Comparison of ENCODE assay signal across 26 mouse cellular contexts in genomic region chr3:90250791-90251190, GRCm38 (mm10). TPM values are rescaled to one million over a fixed set of nuclear protein-coding genes. Genes with fewer than 3 reads are reported as not detected.
DNase-seq lines count a peak whose midpoint lies in the region; ATAC-seq and TF ChIP-seq lines count a peak whose summit lies in the region.
"Had no signal": no experiment of that assay in that cellular context is flagged by ENCODE, and none has a peak within 500 bp of the region (broad histone marks: within the 10 kb centered on the region; RNA-seq: fewer than 3 reads in every experiment).

No protein-coding gene starts in this region.

- no peak for DNase-seq in heart, adult 2 months
- DNase-seq in kidney, postnatal 0 days (ENCODE audit: low spot score): peak; percentile 22
- no peak for DNase-seq in kidney, postnatal 14 days
- DNase-seq in adipocyte (ENCODE audit: low spot score): peak; percentile 82
- peak; percentile 54 for DNase-seq in fibroblast of lung, adult 2 months (ENCODE audit: low read depth)
- no peak for DNase-seq in frontal cortex, postnatal 36 days (ENCODE audit: low spot score in 2 of 2)
- DNase-seq: adrenal gland, adult 8-10 months; B cell, adult 2 months; cerebellum, adult 2 months; forebrain, postnatal 0 days; heart, postnatal 14 days; kidney, adult 18-20 months; layer of hippocampus, postnatal 36 days; lung, adult 18-20 months; lung, postnatal 10 days; right cerebral cortex, postnatal 14 days; thymus, adult 2 months had no signal

- peaks cover 26% of the 10 kb centered on the region for H3K36me3 ChIP-seq in heart, embryonic 13.5 days
- no peaks in the 10 kb centered on the region; the same call in 1 of the 2 replicates for H3K36me3 ChIP-seq in heart, adult 2 months (ENCODE audit: control insufficient read depth, insufficient read depth, low read length)
- peaks cover 9% of the 10 kb centered on the region; the same call in 1 of the 2 replicates for H3K36me3 ChIP-seq in kidney, postnatal 0 days (ENCODE audit: insufficient read depth, low read length)

- H3K27ac ChIP-seq in heart, embryonic 13.5 days (replicated peaks): 0 out of 2 replicates have a peak overlapping the region, but pooled peaks have one; percentile 12
- no peak overlapping the region for H3K27ac ChIP-seq in heart, adult 2 months
- H3K27ac ChIP-seq in kidney, postnatal 0 days: no peak overlapping the region
- H3K27ac ChIP-seq: hindbrain, embryonic 12.5 days; midbrain, embryonic 12.5 days; stomach, postnatal 0 days had no signal

- intact Hi-C loops in heart, adult 2 months (cut with DNase I): no loop called here

- H3K9ac ChIP-seq in heart, embryonic 13.5 days: peak overlapping the region; percentile 4; the same call in 1 of the 2 replicates
- H3K9ac ChIP-seq in heart, adult 2 months (ENCODE audit: low read depth, low read length): no peak overlapping the region
- H3K9ac ChIP-seq in kidney, postnatal 0 days (ENCODE audit: low read depth, low read length): no peak overlapping the region
- H3K9ac ChIP-seq: forebrain, postnatal 0 days; hindbrain, embryonic 12.5 days; midbrain, embryonic 12.5 days had no signal

- peaks cover 38% of the 10 kb centered on the region for H3K4me1 ChIP-seq in heart, embryonic 13.5 days
- H3K4me1 ChIP-seq in heart, adult 2 months (ENCODE audit: control insufficient read depth, insufficient read depth, low read length): peaks cover 8% of the 10 kb centered on the region
- 0 out of 2 replicates have a peak, but pooled peaks cover 10% of the 10 kb centered on the region for H3K4me1 ChIP-seq in kidney, postnatal 0 days (replicated peaks; ENCODE audit: insufficient read depth, low read length)

- no peaks in the 10 kb centered on the region for H3K27me3 ChIP-seq in heart, embryonic 13.5 days (replicated peaks)
- H3K27me3 ChIP-seq in heart, adult 2 months (ENCODE audit: control insufficient read depth, insufficient read depth, low read length): no peaks in the 10 kb centered on the region
- no peaks in the 10 kb centered on the region for H3K27me3 ChIP-seq in kidney, postnatal 0 days (ENCODE audit: insufficient read depth, low read length)
- H3K27me3 ChIP-seq: CH12.LX; hindbrain, embryonic 12.5 days; midbrain, embryonic 12.5 days had no signal

- no peak for ATAC-seq in heart, embryonic 13.5 days (ENCODE audit: extremely low read depth, insufficient number of reproducible peaks, low FRiP score, low TSS enrichment)
- no peak for ATAC-seq in kidney, postnatal 0 days (replicated peaks; ENCODE audit: low FRiP score, low read depth)
- ATAC-seq: forebrain, postnatal 0 days had no signal

- no peak for TF ChIP-seq EP300 in heart, adult 2 months (IDR thresholded peaks at IDR 0.05; ENCODE audit: insufficient read depth, low read depth, low read length)

- no peaks in the 10 kb centered on the region for H3K9me3 ChIP-seq in heart, embryonic 13.5 days
- no peaks in the 10 kb centered on the region for H3K9me3 ChIP-seq in kidney, postnatal 0 days (replicated peaks; ENCODE audit: low read length)
- H3K9me3 ChIP-seq: G1E; hindbrain, embryonic 12.5 days; midbrain, embryonic 12.5 days had no signal

- peak overlapping the region; percentile 16; the same call in 1 of the 2 replicates for H3K4me2 ChIP-seq in heart, embryonic 13.5 days
- no peak overlapping the region for H3K4me2 ChIP-seq in kidney, postnatal 0 days (ENCODE audit: low read length)
- H3K4me2 ChIP-seq: heart, embryonic 11.5 days; hindbrain, embryonic 12.5 days; liver, embryonic 11.5 days; midbrain, embryonic 12.5 days had no signal

- no peak overlapping the region; the same call in 1 of the 2 replicates for H3K4me3 ChIP-seq in heart, embryonic 13.5 days
- no peak overlapping the region for H3K4me3 ChIP-seq in heart, adult 2 months
- H3K4me3 ChIP-seq in kidney, postnatal 0 days (replicated peaks; ENCODE audit: low read depth, low read length): no peak overlapping the region
- H3K4me3 ChIP-seq: hindbrain, embryonic 12.5 days; midbrain, embryonic 12.5 days had no signal

- H3K79me2 ChIP-seq in heart, adult 2 months (replicated peaks; ENCODE audit: control insufficient read depth, insufficient read depth, low read length): peaks cover 3% of the 10 kb centered on the region; the same call in 1 of the 2 replicates

- TF ChIP-seq POLR2A in heart, adult 2 months (IDR thresholded peaks at IDR 0.05; ENCODE audit: insufficient read depth, low read depth, low read length): no peak

- 71% methylated on average over 6 of the region's 6 CpGs for WGBS in heart, embryonic 13.5 days
- 55% methylated on average over 6 of the region's 6 CpGs for WGBS in heart, adult 2 months
- 67% methylated on average over 6 of the region's 6 CpGs for WGBS in kidney, postnatal 0 days

- TF ChIP-seq CTCF in heart, adult 2 months (IDR thresholded peaks at IDR 0.05): no peak
- TF ChIP-seq CTCF in kidney, postnatal 0 days (IDR thresholded peaks at IDR 0.05; ENCODE audit: low read depth): no peak

RNA-seq across cellular contexts. Expression of gene Slc39a1, which starts 2.8 kb away (rescaled TPM):
- 79.0 and 88.2 TPM in 2 replicates for polyA plus RNA-seq in heart, embryonic 13.5 days (2015; fragmentation: Nextera tagmentation; extraction: Ambion mirVana)
- 10 to 100 TPM; 67.6 to 75.5 TPM for total RNA-seq in heart, adult 2 months (2021)
- 57.3 and 83.7 TPM in 2 replicates for polyA plus RNA-seq in heart, adult 2 months (2012; rRNA removed)
- polyA plus RNA-seq in kidney, postnatal 0 days (2015; fragmentation: Nextera tagmentation; extraction: Ambion mirVana): 130 TPM in 2 replicates

RNA-seq across cellular contexts. Expression of gene Crtc2, which starts 3.2 kb away (rescaled TPM):
- 12.3 and 13.6 TPM in 2 replicates for polyA plus RNA-seq in heart, embryonic 13.5 days (2015; fragmentation: Nextera tagmentation; extraction: Ambion mirVana)
- 10 to 100 TPM; 16.6 to 17.1 TPM for total RNA-seq in heart, adult 2 months (2021)
- 32.9 and 33.7 TPM in 2 replicates for polyA plus RNA-seq in heart, adult 2 months (2012; rRNA removed)
- 20.7 and 23.7 TPM in 2 replicates for polyA plus RNA-seq in kidney, postnatal 0 days (2015; fragmentation: Nextera tagmentation; extraction: Ambion mirVana)

RNA-seq across cellular contexts. Expression of gene Creb3l4, which starts 7.5 kb away (rescaled TPM):
- polyA plus RNA-seq in heart, embryonic 13.5 days (2015; fragmentation: Nextera tagmentation; extraction: Ambion mirVana): 2.4 and 3.0 TPM in 2 replicates
- under 1 TPM; 0.14 to 0.16 TPM for total RNA-seq in heart, adult 2 months (2021)
- 0.53 and 0.55 TPM in 2 replicates for polyA plus RNA-seq in heart, adult 2 months (2012; rRNA removed)
- polyA plus RNA-seq in kidney, postnatal 0 days (2015; fragmentation: Nextera tagmentation; extraction: Ambion mirVana): 4.0 and 5.1 TPM in 2 replicates
- total RNA-seq: heart, postnatal 14 days; monocyte, adult 5-6 weeks had no signal
- polyA plus RNA-seq: G1E had no signal

RNA-seq across cellular contexts. Expression of gene Dennd4b, which starts 14.2 kb away (rescaled TPM):
- 5.5 and 5.7 TPM in 2 replicates for polyA plus RNA-seq in heart, embryonic 13.5 days (2015; fragmentation: Nextera tagmentation; extraction: Ambion mirVana)
- 10 to 100 TPM; 35.7 to 36.5 TPM for total RNA-seq in heart, adult 2 months (2021)
- 45.6 and 45.9 TPM in 2 replicates for polyA plus RNA-seq in heart, adult 2 months (2012; rRNA removed)
- polyA plus RNA-seq in kidney, postnatal 0 days (2015; fragmentation: Nextera tagmentation; extraction: Ambion mirVana): 2.2 TPM in 2 replicates

RNA-seq across cellular contexts. Expression of gene Jtb, which starts 19.4 kb away (rescaled TPM):
- 72.2 and 78.9 TPM in 2 replicates for polyA plus RNA-seq in heart, embryonic 13.5 days (2015; fragmentation: Nextera tagmentation; extraction: Ambion mirVana)
- total RNA-seq in heart, adult 2 months (2021): 10 to 100 TPM; 49.3 to 56.6 TPM
- 36.0 and 42.3 TPM in 2 replicates for polyA plus RNA-seq in heart, adult 2 months (2012; rRNA removed)
- polyA plus RNA-seq in kidney, postnatal 0 days (2015; fragmentation: Nextera tagmentation; extraction: Ambion mirVana): 153 and 160 TPM in 2 replicates

Comparison
In these comparisons a context has a peak if more than half of its experiments do, and no peak if none do; other contexts are left out.
1. DNase-seq: peak in kidney, postnatal 0 days (single experiment), adipocyte (single experiment) and fibroblast of lung, adult 2 months (single experiment); none in heart, adult 2 months (0 of 2), kidney, postnatal 14 days (single experiment) and frontal cortex, postnatal 36 days (0 of 2).